Mouse (Mus musculus) kidney, adult 2 months (tissue): Measurements from ENCODE around the gene Afdn. TPM values are rescaled to one million over a fixed set of nuclear protein-coding genes. Genes with fewer than 3 reads are reported as not detected.
"Not testable (repeated sequence)": the region's sequence is repeated elsewhere in the genome, so short reads cannot be mapped to it uniquely, and the experiment has no call there.

Source experiments
- DNase-seq: peaks from one replicate; pipeline ENCODE4 v3.0.0; 2021
- H3K27ac ChIP-seq: fragments of 200-500 bp; 2 replicates; pipeline ENCODE4 v1.5.1; 2012; ENCODE audit warnings: low read depth, low read length, control low read depth, inconsistent platforms; ENCODE audit not compliant: insufficient read depth
- H3K27me3 ChIP-seq: fragments of 200-500 bp; replicated peaks from 2 replicates; pipeline ENCODE4 v1.6.1; 2012; ENCODE audit warnings: mild to moderate bottlenecking, moderate library complexity, low read length, inconsistent platforms; ENCODE audit not compliant: control insufficient read depth, insufficient read depth
- H3K36me3 ChIP-seq: fragments of 200-500 bp; 2 replicates; pipeline ENCODE4 v1.6.1; 2012; ENCODE audit warnings: mild to moderate bottlenecking, moderate library complexity, low read length, inconsistent platforms; ENCODE audit not compliant: control insufficient read depth, insufficient read depth
- H3K4me1 ChIP-seq: fragments of 200-500 bp; 2 replicates; pipeline ENCODE4 v1.6.1; 2011; ENCODE audit warnings: low read length; ENCODE audit not compliant: control insufficient read depth, insufficient read depth
- H3K4me3 ChIP-seq: fragments of 200-500 bp; 2 replicates; pipeline ENCODE4 v1.5.1; 2011; ENCODE audit warnings: mild to moderate bottlenecking, low read depth, low read length, control low read depth; ENCODE audit not compliant: insufficient read depth
- CTCF ChIP-seq: fragments of 200-500 bp; conservative IDR thresholded peaks from 2 replicates; pipeline ENCODE4 v1.5.1; 2011; ENCODE audit warnings: low read depth, mild to moderate bottlenecking, control low read depth, low read length, moderate library complexity, mixed read lengths; ENCODE audit not compliant: insufficient read depth, insufficient read length
- POLR2A ChIP-seq: fragments of 200-500 bp; IDR thresholded peaks from one replicate; pipeline ENCODE4 v1.6.1; 2011; ENCODE audit warnings: low read depth, low read length, control low read depth
- WGBS: fragments of 180-500 bp; shearing (Covaris S2); methylation state at CpG from one replicate; pipeline ENCODE4 v1.1.7; 2018; 5-methylcytosine and 5-hydroxymethylcytosine counted together
- polyA plus RNA-seq: library from polyadenylated mRNA; depleted of rRNA; stranded (reverse); fragments of >200 nt; gene quantifications from 2 replicates; pipeline ENCODE4 v1.2.3, GENCODE M21; 2012

The Afdn gene
- polyA plus RNA-seq, 1 experiment: 35.1 TPM

- H3K4me1 ChIP-seq: peaks cover 12% of the 10 kb centered on the region
- no peaks in the 10 kb centered on the region for H3K36me3 ChIP-seq
- 90% methylated on average over 1 of the region's 1 CpGs for WGBS
- peak; percentile 74 for DNase-seq
- H3K27me3 ChIP-seq: no peaks in the 10 kb centered on the region
- H3K4me3 ChIP-seq: no peak overlapping the region
- H3K27ac ChIP-seq: peak overlapping the region; percentile 32
- TF ChIP-seq POLR2A (no peak), CTCF (no peak)
Measured at GRCm38 (mm10) chr17:13768531-13768930, 8.2 kb downstream of the Afdn start.

- H3K4me3 ChIP-seq: no peak overlapping the region
Measured at GRCm38 (mm10) chr17:13769256-13769655, 8.9 kb downstream of the Afdn start.

GRCm38 (mm10) chr17:13777676-13778075 is 17.3 kb downstream of the Afdn start:
- Histone ChIP-seq H3K27ac (no peak overlapping the region), H3K36me3 (no peaks in the 10 kb centered on the region), H3K4me1 (0 out of 2 replicates have a peak, but pooled peaks cover 2% of the 10 kb centered on the region), H3K4me3 (no peak overlapping the region), H3K27me3 (no peaks in the 10 kb centered on the region)
- no peak for DNase-seq
- WGBS: 68% methylated on average over 2 of the region's 2 CpGs
- TF ChIP-seq CTCF (no peak), POLR2A (no peak)

More at GRCm38 (mm10) chr17:13769256-13769655, 8.9 kb downstream of the Afdn start:
- H3K4me1 ChIP-seq: peaks cover 11% of the 10 kb centered on the region
- 86% methylated on average over 3 of the region's 3 CpGs for WGBS
- H3K36me3 ChIP-seq: no peaks in the 10 kb centered on the region
- peak; percentile 37 for DNase-seq
- peak overlapping the region; percentile 32; the same call in 1 of the 2 replicates for H3K27ac ChIP-seq
- TF ChIP-seq POLR2A: no peak
- 0 out of 2 replicates have a peak, but pooled peaks have one; percentile 28 for TF ChIP-seq CTCF
- no peaks in the 10 kb centered on the region for H3K27me3 ChIP-seq

GRCm38 (mm10) chr17:13778865-13779264 is 18.5 kb downstream of the Afdn start:
- WGBS: 94% methylated on average over 1 of the region's 1 CpGs
- 0 out of 2 replicates have a peak, but pooled peaks cover 2% of the 10 kb centered on the region for H3K4me1 ChIP-seq
- no peaks in the 10 kb centered on the region for H3K36me3 ChIP-seq
- no peak overlapping the region for H3K27ac ChIP-seq
- H3K27me3 ChIP-seq: no peaks in the 10 kb centered on the region
- no peak for TF ChIP-seq POLR2A
- TF ChIP-seq CTCF: no peak
- no peak overlapping the region for H3K4me3 ChIP-seq
- DNase-seq: no peak

- TF ChIP-seq CTCF: no peak
- TF ChIP-seq POLR2A: no peak
- DNase-seq: no peak
- Histone ChIP-seq H3K27ac (no peak overlapping the region), H3K27me3 (no peaks in the 10 kb centered on the region), H3K4me1 (peaks cover 4% of the 10 kb centered on the region; the same call in 1 of the 2 replicates), H3K4me3 (no peak overlapping the region), H3K36me3 (no peaks in the 10 kb centered on the region)
- WGBS: 82% methylated on average over 5 of the region's 5 CpGs
Measured at GRCm38 (mm10) chr17:13781948-13782347, 21.6 kb downstream of the Afdn start.

GRCm38 (mm10) chr17:13783469-13783868 is 23.1 kb downstream of the Afdn start:
- H3K27me3 ChIP-seq: no peaks in the 10 kb centered on the region
- DNase-seq: peak; percentile 22
- H3K36me3 ChIP-seq: no peaks in the 10 kb centered on the region
- no peak overlapping the region for H3K27ac ChIP-seq
- peaks cover 3% of the 10 kb centered on the region; the same call in 1 of the 2 replicates for H3K4me1 ChIP-seq
- TF ChIP-seq CTCF (no peak), POLR2A (no peak)
- WGBS: 63% methylated on average over 1 of the region's 1 CpGs
- no peak overlapping the region for H3K4me3 ChIP-seq

GRCm38 (mm10) chr17:13790033-13790432 is 29.7 kb downstream of the Afdn start:
- H3K36me3 ChIP-seq, H3K4me1 ChIP-seq, DNase-seq, H3K27ac ChIP-seq, H3K27me3 ChIP-seq, H3K4me3 ChIP-seq: not testable (repeated sequence)
- 86% methylated on average over 2 of the region's 2 CpGs for WGBS
